ENCODE assay signal across 26 mouse cellular contexts in the genomic region with DNA sequence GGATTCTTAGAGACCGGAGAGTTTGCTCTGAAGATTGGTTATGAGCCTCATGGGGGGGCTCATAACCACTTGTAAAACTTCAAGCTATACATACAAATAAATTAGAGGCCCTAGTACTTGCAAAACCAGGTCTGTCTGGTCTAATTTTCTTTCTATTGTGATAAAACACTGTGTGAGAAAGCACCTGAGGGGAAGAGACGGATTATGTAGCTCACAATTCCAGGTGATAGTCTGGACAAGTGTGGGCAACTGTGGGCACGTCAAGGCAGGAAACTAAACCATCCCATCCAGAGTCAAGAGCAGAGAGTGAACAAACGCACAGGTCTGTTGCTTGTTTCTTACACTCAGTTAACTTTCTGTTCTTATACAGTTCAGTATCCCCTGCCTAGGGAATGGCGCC. TPM values are rescaled to one million over a fixed set of nuclear protein-coding genes. Genes with fewer than 3 reads are reported as not detected.
DNase-seq lines count a peak whose midpoint lies in the region; ATAC-seq and TF ChIP-seq lines count a peak whose summit lies in the region.
"Had no signal": no experiment of that assay in that cellular context is flagged by ENCODE, and none has a peak within 500 bp of the region (broad histone marks: within the 10 kb centered on the region; RNA-seq: fewer than 3 reads in every experiment).

No protein-coding gene starts in this region.

- intact Hi-C loops in left cerebral cortex, adult 2 months (cut with DNase I) = no loop called here
- intact Hi-C loops in left cerebral cortex, postnatal 10 days (cut with DNase I) = no loop called here

- no peak overlapping the region for H3K4me3 ChIP-seq in left cerebral cortex, adult 2 months
- no peak overlapping the region for H3K4me3 ChIP-seq in bone marrow macrophage, adult 2 months (ENCODE audit: insufficient read depth, low read length)
- no peak overlapping the region for H3K4me3 ChIP-seq in cortical plate, adult 2 months (ENCODE audit: insufficient read depth, low read length)
- H3K4me3 ChIP-seq: embryonic facial prominence, embryonic 13.5 days; embryonic facial prominence, embryonic 15.5 days; erythroblast, embryonic 14.5 days; forebrain, embryonic 13.5 days; forebrain, embryonic 15.5 days had no signal

- no peak for TF ChIP-seq CTCF in left cerebral cortex, adult 2 months (IDR thresholded peaks at IDR 0.05)
- TF ChIP-seq CTCF in bone marrow macrophage, adult 2 months (IDR thresholded peaks at IDR 0.05; ENCODE audit: low read depth, low read length) = no peak
- no peak for TF ChIP-seq CTCF in cortical plate, adult 2 months (IDR thresholded peaks at IDR 0.05; ENCODE audit: extremely low read depth, insufficient read depth, low read length)

- peak overlapping the region; percentile 34 for H3K27ac ChIP-seq in left cerebral cortex, adult 2 months
- peak overlapping the region; percentile 79 for H3K27ac ChIP-seq in bone marrow macrophage, adult 2 months (ENCODE audit: insufficient read depth, low read depth, low read length)
- H3K27ac ChIP-seq in cortical plate, adult 2 months (ENCODE audit: insufficient read depth, low read length) = peak overlapping the region; percentile 42; the same call in 1 of the 2 replicates
- H3K27ac ChIP-seq: embryonic facial prominence, embryonic 13.5 days; embryonic facial prominence, embryonic 15.5 days; forebrain, embryonic 13.5 days; forebrain, embryonic 15.5 days had no signal

- DNase-seq in left cerebral cortex, adult 2 months (ENCODE audit: extremely low spot score in 1 of 2, low spot score in 2 of 2) = no peak
- DNase-seq in left cerebral cortex, postnatal 10 days (ENCODE audit: extremely low spot score in 1 of 2, low spot score in 2 of 2) = no peak
- peak; percentile 51 for DNase-seq in gonadal fat pad, adult 2 months (ENCODE audit: low read depth)
- no peak for DNase-seq in adrenal gland, adult 2 months
- DNase-seq in frontal cortex, postnatal 10 days (ENCODE audit: low spot score in 2 of 2) = no peak
- DNase-seq: adrenal gland, adult 8-10 months; adrenal gland, postnatal 14 days; adrenal gland, postnatal 36 days; cerebellum, adult 11-12 months; cerebellum, adult 2 months; cerebellum, adult 9-10 months; cerebellum, postnatal 10 days; cerebellum, postnatal 25 days; embryo, embryonic 11 days; forebrain, postnatal 0 days had no signal

- ATAC-seq in cerebellum, adult (ENCODE audit: insufficient number of reproducible peaks, low FRiP score, low TSS enrichment) = no peak
- ATAC-seq: forebrain, embryonic 13.5 days; forebrain, embryonic 15.5 days; forebrain, postnatal 0 days had no signal

- peaks cover 27% of the 10 kb centered on the region for H3K4me1 ChIP-seq in bone marrow macrophage, adult 2 months (ENCODE audit: control insufficient read depth, insufficient read depth, low read length)
- H3K4me1 ChIP-seq in cortical plate, adult 2 months (ENCODE audit: control insufficient read depth, insufficient read depth, low read length) = peaks cover 10% of the 10 kb centered on the region
- H3K4me1 ChIP-seq: embryonic facial prominence, embryonic 13.5 days; embryonic facial prominence, embryonic 15.5 days had no signal

- no peak for TF ChIP-seq POLR2A in bone marrow macrophage, adult 2 months (IDR thresholded peaks at IDR 0.05; ENCODE audit: borderline replicate concordance, low read depth, low read length)
- TF ChIP-seq POLR2A in cortical plate, adult 2 months (IDR thresholded peaks at IDR 0.05; ENCODE audit: extremely low read depth, insufficient read depth, low read length) = no peak

RNA-seq across cellular contexts. Expression of gene Clip2, which starts 32.8 kb away (rescaled TPM):
- 100 to 1,000 TPM; 116 to 123 TPM for total RNA-seq in left cerebral cortex, adult 2 months (2021)
- 100 to 1,000 TPM; 121 to 130 TPM for total RNA-seq in left cerebral cortex, postnatal 10 days (2021)
- polyA plus RNA-seq in bone marrow macrophage, adult 2 months (2012; ENCODE audit: insufficient read depth, insufficient read length, missing spikeins) = 13.1 and 14.3 TPM in 2 replicates
- 74.1 and 77.0 TPM in 2 replicates for polyA plus RNA-seq in cortical plate, adult 2 months (2012; rRNA removed)
- 12.8 and 14.6 TPM in 2 replicates for polyA plus RNA-seq in gonadal fat pad, adult 2 months (2012; rRNA removed)
- total RNA-seq in adrenal gland, adult 2 months (2021) = 10 to 100 TPM; 13.3 to 21.5 TPM
- polyA plus RNA-seq in adrenal gland, adult 2 months (2012; rRNA removed) = 15.1 and 16.8 TPM in 2 replicates

RNA-seq across cellular contexts. Expression of gene Syna, which starts 40.5 kb away (rescaled TPM):
- total RNA-seq in left cerebral cortex, adult 2 months (2021) = under 1 TPM; 0.21 to 0.34 TPM
- under 1 TPM in 1 of 2 experiments, not detected in 1; 0.17 TPM for total RNA-seq in left cerebral cortex, postnatal 10 days (2021)
- polyA plus RNA-seq in bone marrow macrophage, adult 2 months (2012; ENCODE audit: insufficient read depth, insufficient read length, missing spikeins) = not detected in 2 replicates
- 0.06 and 0.49 TPM in 2 replicates for polyA plus RNA-seq in cortical plate, adult 2 months (2012; rRNA removed)
- 0.59 and 1.1 TPM in 2 replicates for polyA plus RNA-seq in gonadal fat pad, adult 2 months (2012; rRNA removed)
- total RNA-seq in adrenal gland, adult 2 months (2021) = not detected
- 0.04 TPM in 1 of 2 replicates, not detected in the other for polyA plus RNA-seq in adrenal gland, adult 2 months (2012; rRNA removed)
- total RNA-seq: adrenal gland, adult 8-10 months; adrenal gland, postnatal 14 days; adrenal gland, postnatal 36 days; forebrain, postnatal 0 days; MEL had no signal
- polyA plus RNA-seq: embryonic facial prominence, embryonic 11.5 days; erythroblast, embryonic 14.5 days; forebrain, embryonic 11.5 days had no signal
